In the genomic region with DNA sequence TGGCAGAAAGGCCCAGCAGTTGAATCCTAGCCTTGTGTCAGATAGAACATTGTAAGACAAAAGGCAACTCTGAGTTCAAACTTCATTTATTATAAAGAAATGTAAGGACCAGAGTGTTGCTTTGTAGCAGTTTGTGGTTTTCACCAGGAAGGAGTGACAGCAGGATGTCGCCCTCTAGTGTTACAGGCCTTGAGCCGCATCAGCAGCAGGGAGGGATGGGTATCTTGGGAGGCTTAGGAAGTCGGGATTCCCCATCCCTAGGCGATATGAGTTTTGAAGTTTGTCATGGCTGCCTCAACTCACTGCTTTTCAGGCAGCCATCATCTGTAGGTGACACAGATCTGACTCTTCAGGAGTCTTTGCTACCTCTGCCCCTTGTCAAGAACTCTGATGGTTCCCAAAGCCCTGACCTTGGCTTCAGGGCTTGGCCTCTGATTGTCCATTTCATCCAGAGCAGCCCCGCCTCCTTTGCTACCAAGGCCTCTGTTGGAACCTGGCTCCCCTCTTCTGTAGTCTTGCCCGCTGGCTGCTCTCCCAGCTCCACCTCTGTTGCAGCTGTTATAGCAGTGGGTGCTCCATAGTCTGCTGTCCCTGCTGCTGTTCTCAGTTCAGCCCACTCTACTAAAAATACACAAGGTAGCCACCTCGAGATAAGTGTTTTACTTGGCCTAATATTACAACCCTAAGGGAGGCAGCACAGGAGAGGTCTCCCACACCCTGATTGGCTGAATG, we compare ENCODE assay signal across 9 mouse cellular contexts. TPM values are rescaled to one million over a fixed set of nuclear protein-coding genes. Genes with fewer than 3 reads are reported as not detected.
DNase-seq lines count a peak whose midpoint lies in the region; ATAC-seq and TF ChIP-seq lines count a peak whose summit lies in the region.
"Had no signal": no experiment of that assay in that cellular context is flagged by ENCODE, and none has a peak within 500 bp of the region (broad histone marks: within the 10 kb centered on the region; RNA-seq: fewer than 3 reads in every experiment).

No protein-coding gene starts in this region.

- H3K27ac ChIP-seq in kidney, embryonic 15.5 days: no peak overlapping the region
- no peak overlapping the region for H3K27ac ChIP-seq in ES-Bruce4 (ENCODE audit: insufficient read depth, low read length)
- H3K27ac ChIP-seq in bone marrow, adult 2 months (ENCODE audit: control insufficient read depth, insufficient read depth, low read depth, low read length, poor library complexity): no peak overlapping the region
- no peak overlapping the region for H3K27ac ChIP-seq in lung, postnatal 0 days (ENCODE audit: low read length)

- H3K36me3 ChIP-seq in kidney, embryonic 15.5 days: peaks cover 30% of the 10 kb centered on the region
- no peaks in the 10 kb centered on the region for H3K36me3 ChIP-seq in ES-Bruce4 (ENCODE audit: control insufficient read depth, insufficient read depth, low read length, poor library complexity, severe bottlenecking)
- H3K36me3 ChIP-seq in lung, postnatal 0 days (ENCODE audit: insufficient read depth, low read length): no peaks in the 10 kb centered on the region

- DNase-seq in kidney, adult 18-20 months: peak; percentile 37
- peak; percentile 73 to 77 for DNase-seq in heart, postnatal 10 days
- DNase-seq in lung, postnatal 0 days (ENCODE audit: low spot score): peak; percentile 75
- no peak for DNase-seq in urinary bladder, adult 18-20 months (ENCODE audit: low spot score in 2 of 2)
- no peak for DNase-seq in spleen, adult 18-20 months

- H3K4me1 ChIP-seq in kidney, embryonic 15.5 days: no peaks in the 10 kb centered on the region
- no peaks in the 10 kb centered on the region for H3K4me1 ChIP-seq in ES-Bruce4 (ENCODE audit: control insufficient read depth, insufficient read depth, low read length)
- H3K4me1 ChIP-seq in bone marrow, adult 2 months (ENCODE audit: control insufficient read depth, insufficient read depth, low read length): no peaks in the 10 kb centered on the region; the same call in 1 of the 2 replicates
- H3K4me1 ChIP-seq in lung, postnatal 0 days (ENCODE audit: insufficient read depth, low read depth, low read length): no peaks in the 10 kb centered on the region

- H3K9ac ChIP-seq in kidney, embryonic 15.5 days: no peak overlapping the region
- no peak overlapping the region for H3K9ac ChIP-seq in ES-Bruce4 (ENCODE audit: low read depth, poor library complexity, severe bottlenecking)
- no peak overlapping the region for H3K9ac ChIP-seq in lung, postnatal 0 days (replicated peaks; ENCODE audit: low read depth)

- H3K27me3 ChIP-seq in kidney, embryonic 15.5 days: no peaks in the 10 kb centered on the region
- H3K27me3 ChIP-seq in ES-Bruce4 (ENCODE audit: control insufficient read depth, insufficient read depth, low read length, poor library complexity, severe bottlenecking): no peaks in the 10 kb centered on the region
- no peaks in the 10 kb centered on the region for H3K27me3 ChIP-seq in lung, postnatal 0 days (replicated peaks; ENCODE audit: insufficient read depth, low read length)

- peak; percentile 88 for TF ChIP-seq CTCF in ES-Bruce4 (IDR thresholded peaks at IDR 0.05; ENCODE audit: low read depth, low read length)
- peak; percentile 74 for TF ChIP-seq CTCF in bone marrow, adult 2 months (IDR thresholded peaks at IDR 0.05; ENCODE audit: control insufficient read depth, insufficient read depth, low read length)
- TF ChIP-seq CTCF in lung, postnatal 0 days (IDR thresholded peaks at IDR 0.05): peak; percentile 76

- ATAC-seq in kidney, embryonic 15.5 days (replicated peaks; ENCODE audit: low FRiP score): no peak
- ATAC-seq in lung, postnatal 0 days: peak; percentile 82

- no peaks in the 10 kb centered on the region for H3K9me3 ChIP-seq in kidney, embryonic 15.5 days (replicated peaks)
- no peaks in the 10 kb centered on the region for H3K9me3 ChIP-seq in ES-Bruce4 (replicated peaks; ENCODE audit: control insufficient read depth, insufficient read depth, low read length, poor library complexity, severe bottlenecking)
- H3K9me3 ChIP-seq in lung, postnatal 0 days (ENCODE audit: low read length): no peaks in the 10 kb centered on the region

- no peak overlapping the region for H3K4me3 ChIP-seq in kidney, embryonic 15.5 days (replicated peaks)
- no peak overlapping the region for H3K4me3 ChIP-seq in ES-Bruce4 (ENCODE audit: low read depth, low read length)
- no peak overlapping the region for H3K4me3 ChIP-seq in bone marrow, adult 2 months (replicated peaks; ENCODE audit: control insufficient read depth, low read depth, low read length)
- H3K4me3 ChIP-seq in lung, postnatal 0 days (ENCODE audit: low read depth, low read length): no peak overlapping the region

- H3K4me2 ChIP-seq in kidney, embryonic 15.5 days: no peak overlapping the region
- no peak overlapping the region for H3K4me2 ChIP-seq in lung, postnatal 0 days (replicated peaks; ENCODE audit: low read depth, low read length)

- no peak for TF ChIP-seq EP300 in ES-Bruce4 (IDR thresholded peaks at IDR 0.05; ENCODE audit: insufficient read depth, low read depth, low read length)
- TF ChIP-seq EP300 in lung, postnatal 0 days (IDR thresholded peaks at IDR 0.05): no peak

- intact Hi-C loops in heart, postnatal 10 days (cut with DNase I): no loop called here

- WGBS in kidney, embryonic 15.5 days: 41% methylated on average over 7 of the region's 7 CpGs
- WGBS in bone marrow, adult 2 months: 38% methylated on average over 7 of the region's 7 CpGs
- 22% methylated on average over 7 of the region's 7 CpGs for WGBS in lung, postnatal 0 days

- no peak for TF ChIP-seq POLR2A in ES-Bruce4 (IDR thresholded peaks at IDR 0.05; ENCODE audit: insufficient read depth, low read length)
- no peak for TF ChIP-seq POLR2A in bone marrow, adult 2 months (IDR thresholded peaks at IDR 0.05; ENCODE audit: borderline replicate concordance, control insufficient read depth, low read depth, low read length)

RNA-seq across cellular contexts. Expression of a gene that starts 16.1 kb away (rescaled TPM):
- polyA plus RNA-seq in kidney, embryonic 15.5 days (2015; fragmentation: Nextera tagmentation; extraction: Ambion mirVana): 17.4 and 17.7 TPM in 2 replicates
- 2.4 and 3.0 TPM in 2 replicates for polyA plus RNA-seq in ES-Bruce4 (2011; ENCODE audit: insufficient read depth, insufficient read length, low read depth, missing spikeins)
- 1.00 and 1.1 TPM in 2 replicates for polyA plus RNA-seq in bone marrow, adult 2 months (2011; ENCODE audit: insufficient read depth, insufficient read length, low replicate concordance, missing spikeins)
- 10 to 100 TPM; 26.1 to 27.1 TPM for total RNA-seq in heart, postnatal 10 days (2021)
- polyA plus RNA-seq in lung, postnatal 0 days (2015; fragmentation: Nextera tagmentation; extraction: Ambion mirVana): 20.6 and 26.3 TPM in 2 replicates

RNA-seq across cellular contexts. Expression of a gene that starts 47.5 kb away (rescaled TPM):
- polyA plus RNA-seq in kidney, embryonic 15.5 days (2015; fragmentation: Nextera tagmentation; extraction: Ambion mirVana): not detected in 2 replicates
- not detected in 2 replicates for polyA plus RNA-seq in ES-Bruce4 (2011; ENCODE audit: insufficient read depth, insufficient read length, low read depth, missing spikeins)
- polyA plus RNA-seq in bone marrow, adult 2 months (2011; ENCODE audit: insufficient read depth, insufficient read length, low replicate concordance, missing spikeins): not detected in 2 replicates
- not detected for total RNA-seq in heart, postnatal 10 days (2021)
- polyA plus RNA-seq in lung, postnatal 0 days (2015; fragmentation: Nextera tagmentation; extraction: Ambion mirVana): not detected in 2 replicates
- polyA plus RNA-seq: limb, embryonic 11.5 days had no signal

Comparison
In these comparisons a context has a peak if more than half of its experiments do, and no peak if none do; other contexts are left out.
1. DNase-seq: peak in kidney, adult 18-20 months (single experiment), heart, postnatal 10 days (2 of 2) and lung, postnatal 0 days (single experiment); none in urinary bladder, adult 18-20 months (0 of 2) and spleen, adult 18-20 months (0 of 2).
2. Peak in every context shown above with its lines, with median percentiles within 50 percentile points of each other: CTCF ChIP-seq.